Mouse (Mus musculus): ENCODE results near the gene Egfem1. TPM values are rescaled to one million over a fixed set of nuclear protein-coding genes. Genes with fewer than 3 reads are reported as not detected.

The Egfem1 gene
- total and polyA plus RNA-seq, 3 experiments: not detected

DNA sequence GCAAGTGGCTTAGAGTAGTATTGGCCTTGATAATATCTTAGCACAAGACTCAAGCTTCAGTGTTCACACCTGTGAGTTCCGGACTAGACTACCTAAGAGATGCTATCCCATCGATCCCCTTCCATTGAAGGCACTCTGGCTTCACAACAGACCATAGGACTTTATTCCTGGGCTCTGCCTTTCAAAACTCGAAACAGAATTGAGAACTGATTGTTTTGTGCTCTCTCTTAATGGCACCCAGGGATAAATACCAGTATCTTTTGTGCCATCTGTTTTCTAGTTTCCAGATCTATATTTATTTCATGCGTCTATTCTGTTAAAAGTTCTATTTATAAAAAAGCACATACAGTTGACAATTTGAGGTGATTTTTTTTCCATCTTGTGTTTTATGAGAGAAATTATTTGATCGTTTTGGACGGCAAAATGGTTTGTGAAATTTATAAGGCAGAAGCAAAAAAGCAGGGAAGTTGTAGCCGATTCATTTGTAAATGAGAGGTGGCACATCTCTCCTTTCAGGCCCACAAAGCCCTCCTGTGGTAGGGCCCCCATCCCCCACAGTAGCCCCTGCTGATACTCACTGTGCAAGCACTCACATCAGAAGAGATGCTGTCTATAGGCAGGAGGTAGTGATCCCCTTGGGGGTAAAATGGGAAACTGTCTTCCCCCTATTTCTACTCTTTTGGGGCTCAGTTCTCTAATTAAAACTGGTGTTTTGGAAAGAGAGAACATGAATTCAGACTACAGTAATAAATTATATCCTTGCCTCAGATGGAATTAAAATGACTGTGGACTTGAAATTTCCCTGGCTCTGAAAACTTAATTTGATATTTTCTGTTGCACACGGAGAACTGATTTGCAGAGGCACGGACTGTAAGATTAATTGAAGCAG, 53.6 kb downstream of the Egfem1 start:
- H3K9ac ChIP-seq (ENCODE audit: insufficient read depth, low read depth): no peak overlapping the region
- no peak for TF ChIP-seq NRF1 (IDR thresholded peaks at IDR 0.05; ENCODE audit: low read depth, low read length)
- TF ChIP-seq JUN (IDR thresholded peaks at IDR 0.05; ENCODE audit: insufficient read depth, low read depth, low read length): no peak
- TF ChIP-seq CHD2 (IDR thresholded peaks at IDR 0.05; ENCODE audit: low read length): no peak
- TF ChIP-seq RCOR1 (conservative IDR thresholded peaks at IDR 0.05; ENCODE audit: low read depth, low read length): no peak
- no peak for TF ChIP-seq CTCF (conservative IDR thresholded peaks at IDR 0.05 in 1 of 2, IDR thresholded peaks at IDR 0.05 in 1 of 2; ENCODE audit: low read depth in 2 of 2, low read length in 2 of 2)
- TF ChIP-seq E2F4 (IDR thresholded peaks at IDR 0.05; ENCODE audit: insufficient replicate concordance, low read depth, low read length): no peak
- H3K4me2 ChIP-seq (ENCODE audit: insufficient read depth, low read depth, poor library complexity, severe bottlenecking): no peak overlapping the region
- H3K27me3 ChIP-seq (replicated peaks): no peaks in the 10 kb centered on the region
- in situ Hi-C loops (cut with MboI; ENCODE audit: low pct_ligation_motif_present, low pct_unique_long_range_greater_than_20kb, low sequenced_read_pairs) (no loop called here), dilution Hi-C loops (cut with MboI; ENCODE audit: extremely low pct_ligation_motif_present, extremely low pct_unique_long_range_greater_than_20kb, low sequenced_read_pairs) (no loop called here)
- no peaks in the 10 kb centered on the region for H3K36me3 ChIP-seq (replicated peaks in 1 of 2; ENCODE audit: control insufficient read depth in 1 of 2, insufficient read depth in 1 of 2, low read length in 1 of 2)
- no peaks in the 10 kb centered on the region for H3K4me1 ChIP-seq (ENCODE audit: control insufficient read depth in 1 of 2, insufficient read depth in 2 of 2)
- no peak overlapping the region for H3K4me3 ChIP-seq (replicated peaks in 1 of 3; ENCODE audit: low read depth in 2 of 3, low read length in 2 of 3, poor library complexity in 1 of 3)
- peaks cover 45% of the 10 kb centered on the region for H3K9me3 ChIP-seq (replicated peaks; ENCODE audit: low read length)
- DNase-seq (ENCODE audit: extremely low read depth): no peak
- no peaks in the 10 kb centered on the region for H3K79me2 ChIP-seq (replicated peaks; ENCODE audit: control insufficient read depth, extremely low read depth, insufficient read depth, poor library complexity, severe bottlenecking)
- no peak overlapping the region for H3K27ac ChIP-seq (ENCODE audit: insufficient read depth, low read depth)

DNA sequence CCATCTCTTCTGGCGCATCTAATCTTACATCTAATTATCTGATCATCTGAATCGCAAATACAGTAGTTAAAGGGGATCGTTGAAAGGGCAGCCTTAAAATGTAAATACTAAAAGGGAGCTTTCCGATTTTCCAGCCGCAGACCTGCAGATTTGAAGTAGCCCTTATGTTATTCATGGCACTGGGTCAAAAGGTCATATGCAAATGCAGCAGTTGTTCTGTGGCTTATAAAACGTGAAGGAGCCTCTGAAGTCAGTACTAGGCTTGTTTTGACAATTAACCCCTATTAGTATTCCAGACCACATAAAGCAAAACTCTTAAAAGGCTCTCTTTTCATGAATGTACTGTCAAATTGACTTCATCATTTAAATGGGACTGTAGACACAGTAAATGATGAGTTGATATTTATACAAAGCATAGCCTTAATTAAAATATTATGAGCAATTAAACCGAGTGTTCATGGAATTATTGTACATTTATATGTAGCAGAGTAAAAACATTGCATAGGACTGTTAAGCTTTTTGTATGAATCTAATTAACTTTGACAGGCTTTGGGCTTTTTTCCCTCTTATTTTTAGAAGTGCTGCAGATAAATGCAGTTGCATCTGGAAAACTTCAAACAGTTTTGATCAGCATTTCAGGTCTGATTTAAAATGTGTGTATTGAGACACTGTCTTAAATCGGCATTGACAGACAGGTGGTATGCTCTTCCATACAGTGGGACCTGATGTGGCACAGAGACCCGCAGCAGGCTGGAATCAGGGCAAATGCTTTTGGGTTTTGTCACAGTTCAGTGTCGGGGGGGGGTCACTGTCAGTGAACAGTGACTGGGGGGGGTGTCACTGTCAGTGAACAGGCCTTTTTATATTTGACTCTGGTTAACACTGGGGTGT, 54.5 kb downstream of the Egfem1 start:
- in situ Hi-C loops (cut with MboI; ENCODE audit: low pct_ligation_motif_present, low pct_unique_long_range_greater_than_20kb, low sequenced_read_pairs): no loop called here
- Histone ChIP-seq H3K79me2 (replicated peaks; ENCODE audit: control insufficient read depth, extremely low read depth, insufficient read depth, poor library complexity, severe bottlenecking) (no peaks in the 10 kb centered on the region), H3K9ac (ENCODE audit: insufficient read depth, low read depth) (no peak overlapping the region), H3K27me3 (replicated peaks) (no peaks in the 10 kb centered on the region), H3K4me3 (replicated peaks in 1 of 3; ENCODE audit: low read depth in 2 of 3, low read length in 2 of 3, poor library complexity in 1 of 3) (no peak overlapping the region), H3K27ac (ENCODE audit: insufficient read depth, low read depth) (no peak overlapping the region), H3K36me3 (replicated peaks in 1 of 2; ENCODE audit: control insufficient read depth in 1 of 2, insufficient read depth in 1 of 2, low read length in 1 of 2) (no peaks in the 10 kb centered on the region), H3K4me1 (ENCODE audit: control insufficient read depth in 1 of 2, insufficient read depth in 2 of 2) (no peaks in the 10 kb centered on the region), H3K4me2 (ENCODE audit: insufficient read depth, low read depth, poor library complexity, severe bottlenecking) (no peak overlapping the region), H3K9me3 (replicated peaks; ENCODE audit: low read length) (peaks cover 47% of the 10 kb centered on the region)
- dilution Hi-C loops (cut with MboI; ENCODE audit: extremely low pct_ligation_motif_present, extremely low pct_unique_long_range_greater_than_20kb, low sequenced_read_pairs): no loop called here
- no peak for DNase-seq (ENCODE audit: extremely low read depth)
- TF ChIP-seq USF1 (IDR thresholded peaks at IDR 0.05; ENCODE audit: low read depth, low read length) (no peak), BHLHE40 (IDR thresholded peaks at IDR 0.05; ENCODE audit: low read depth, low read length) (no peak), E2F4 (IDR thresholded peaks at IDR 0.05; ENCODE audit: insufficient replicate concordance, low read depth, low read length) (no peak), UBTF (IDR thresholded peaks at IDR 0.05; ENCODE audit: low read depth, low read length) (no peak), ZC3H11A (IDR thresholded peaks at IDR 0.05; ENCODE audit: low read depth, low read length) (no peak), TBP (conservative IDR thresholded peaks at IDR 0.05; ENCODE audit: low read depth, low read length) (no peak), POLR2AphosphoS2 (IDR thresholded peaks at IDR 0.05; ENCODE audit: low read depth, low read length) (no peak), KAT2A (IDR thresholded peaks at IDR 0.05; ENCODE audit: insufficient replicate concordance, low read length) (no peak), USF2 (conservative IDR thresholded peaks at IDR 0.05; ENCODE audit: low read depth, low read length) (no peak), MYC (IDR thresholded peaks at IDR 0.05; ENCODE audit: low read depth, low read length) (no peak), SMC3 (IDR thresholded peaks at IDR 0.05; ENCODE audit: low read depth, low read length) (no peak), RAD21 (IDR thresholded peaks at IDR 0.05; ENCODE audit: low read depth, low read length) (no peak), ZMIZ1 (IDR thresholded peaks at IDR 0.05; ENCODE audit: low read depth, low read length) (no peak), CTCF (conservative IDR thresholded peaks at IDR 0.05 in 1 of 2, IDR thresholded peaks at IDR 0.05 in 1 of 2; ENCODE audit: low read depth in 2 of 2, low read length in 2 of 2) (no peak), MEF2A (IDR thresholded peaks at IDR 0.05; ENCODE audit: borderline replicate concordance, low read depth, low read length) (no peak), GABPA (IDR thresholded peaks at IDR 0.05; ENCODE audit: insufficient replicate concordance, low read depth, low read length) (no peak), TCF12 (IDR thresholded peaks at IDR 0.05; ENCODE audit: low read depth, low read length) (no peak)
